Mouse (Mus musculus) kidney, adult 10 weeks (tissue): Measurements from ENCODE around the gene Sap30bp. TPM values are rescaled to one million over a fixed set of nuclear protein-coding genes. Genes with fewer than 3 reads are reported as not detected.

Source experiments
- polyA plus RNA-seq: library from polyadenylated mRNA; stranded (reverse); fragments of 350-450 nt; fragmentation: Illumina TruSeq; extraction: RNeasy Lipid Tissue Mini Kit (QIAGEN cat#74804); gene quantifications from one replicate; pipeline ENCODE4 v1.2.3, GENCODE M21; 2014; ENCODE audit warnings: low read depth, low replicate concordance

Sap30bp gene
- polyA plus RNA-seq, result 6.3 TPM

GRCm38 (mm10) chr11:115933108-115933746, at the start of gene Sap30bp, which contains the start of gene Recql5:
Gene Sap30bp (plus strand): TSS chr11:115933282.
Gene Recql5 (minus strand): TSS chr11:115933477.

DNA sequence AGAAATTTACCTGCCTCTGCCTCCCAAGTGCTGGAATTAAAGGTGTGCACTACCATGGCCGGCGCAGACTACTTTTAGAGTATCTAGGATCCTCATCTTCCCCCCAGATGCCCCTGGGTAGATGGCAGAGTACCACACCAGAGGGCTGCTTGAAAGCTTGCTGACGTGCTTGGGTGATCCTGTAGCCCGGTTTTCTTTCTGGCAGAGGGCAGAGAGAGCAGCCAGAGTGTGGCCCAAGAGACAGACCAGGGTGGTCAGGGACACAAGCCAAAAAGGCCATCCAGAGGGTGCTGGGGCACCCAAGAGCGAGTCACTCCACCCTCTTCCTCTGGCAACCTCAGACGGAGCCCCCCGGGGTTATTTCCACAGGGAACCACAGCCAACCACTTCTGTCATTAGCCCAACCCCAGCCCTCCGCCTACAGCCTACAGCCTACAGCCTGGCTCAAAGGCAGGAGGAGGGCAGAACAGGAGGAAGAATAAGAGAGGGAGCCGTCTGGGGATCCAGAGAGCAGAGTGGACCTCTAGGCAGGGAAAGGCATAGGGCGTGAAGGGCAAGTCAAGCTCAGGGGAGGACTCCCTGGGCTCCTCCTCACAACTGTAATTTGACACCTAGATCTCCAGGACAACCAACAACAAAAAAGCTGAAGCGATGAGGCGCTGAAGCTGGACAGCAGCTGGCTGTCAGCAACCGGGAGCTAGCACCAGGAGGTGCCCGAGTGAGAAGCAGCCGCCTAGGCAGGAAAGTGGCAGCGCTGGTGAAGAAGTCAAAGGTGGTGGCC, 33.4 kb upstream of the Sap30bp start, which contains the start of gene Smim5:
Gene Smim5, plus strand, starts transcription at position 481 of the 781 bp plus-strand sequence.

DNA sequence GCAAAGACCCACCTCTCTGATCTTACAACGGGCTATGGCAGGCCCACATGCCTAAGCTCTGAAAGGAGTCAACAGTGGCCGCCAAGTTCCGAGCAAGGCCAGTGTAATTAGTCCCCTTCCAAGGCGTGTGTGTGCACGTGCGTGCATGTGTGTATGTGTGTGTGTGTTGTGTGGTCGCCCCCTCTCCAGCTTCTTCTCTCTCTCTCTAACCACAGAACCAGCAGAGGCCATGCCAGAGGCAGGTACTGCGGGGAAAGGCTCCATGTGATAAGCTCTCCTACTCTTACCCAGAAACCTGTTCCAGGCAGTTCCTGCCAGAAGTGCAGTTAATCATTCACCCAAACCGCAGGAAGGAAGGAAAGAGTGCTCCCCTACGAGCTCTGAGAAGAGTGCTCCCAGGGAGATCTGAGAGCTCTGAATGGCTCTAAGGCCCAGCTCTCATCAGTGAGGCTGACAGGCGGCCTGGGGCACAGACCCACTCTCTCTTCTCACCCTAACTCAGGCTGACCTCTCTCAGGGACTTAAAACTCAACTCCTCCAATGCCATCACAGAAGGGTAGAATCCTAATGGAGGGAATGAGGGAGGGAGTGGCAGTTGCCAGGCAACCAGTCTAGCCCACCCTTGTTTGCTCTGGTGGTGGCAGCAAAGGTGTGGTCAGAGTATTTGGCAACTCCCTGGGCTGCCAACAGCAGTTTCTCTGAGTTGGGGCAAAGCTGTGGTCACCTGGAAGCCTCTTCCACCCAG, 21.3 kb upstream of the Sap30bp start, which contains the start of gene Smim6:
Gene Smim6, plus strand, starts transcription at position 386 of the 745 bp plus-strand sequence.

DNA sequence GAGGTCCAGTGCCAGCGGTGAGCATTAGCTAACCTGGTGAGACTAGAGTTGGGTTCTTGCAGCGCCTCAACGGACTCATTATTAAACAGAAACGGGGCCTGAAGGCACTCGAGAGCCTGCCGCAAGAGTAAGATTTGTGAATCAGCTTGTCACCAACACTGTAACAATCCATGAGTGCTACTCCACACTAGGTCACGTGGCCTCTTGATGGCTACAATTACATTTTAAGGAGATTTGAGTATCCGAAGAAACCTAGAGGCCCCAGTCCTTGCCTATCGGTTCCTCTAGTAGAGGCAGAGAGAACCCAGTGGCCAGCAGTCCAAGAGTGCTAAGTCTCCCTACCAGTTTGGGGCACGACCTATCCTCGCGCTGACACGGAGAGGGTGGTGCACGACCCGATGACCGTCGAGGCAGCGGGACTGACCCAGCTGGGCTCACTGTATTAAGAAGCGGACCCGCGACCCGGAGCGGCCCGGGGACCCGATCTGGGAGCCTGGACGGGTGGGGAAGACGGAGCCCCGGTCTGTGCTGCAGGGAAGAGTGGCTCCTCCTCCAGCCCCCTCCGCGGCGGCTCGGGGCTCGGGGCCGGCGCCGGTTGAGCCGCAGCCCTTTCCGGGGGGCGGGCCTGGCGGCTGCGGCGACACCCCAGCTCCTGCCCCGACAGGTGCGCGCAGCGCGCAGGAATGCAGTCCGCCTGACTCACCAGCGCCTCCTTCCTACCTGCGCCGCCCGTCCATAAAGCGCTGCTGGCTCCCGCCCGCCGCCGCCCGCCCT, 41.4 kb downstream of the Sap30bp start, which contains the start of gene Itgb4:
Gene Itgb4, plus strand, starts transcription at position 401 of the 774 bp plus-strand sequence.

DNA sequence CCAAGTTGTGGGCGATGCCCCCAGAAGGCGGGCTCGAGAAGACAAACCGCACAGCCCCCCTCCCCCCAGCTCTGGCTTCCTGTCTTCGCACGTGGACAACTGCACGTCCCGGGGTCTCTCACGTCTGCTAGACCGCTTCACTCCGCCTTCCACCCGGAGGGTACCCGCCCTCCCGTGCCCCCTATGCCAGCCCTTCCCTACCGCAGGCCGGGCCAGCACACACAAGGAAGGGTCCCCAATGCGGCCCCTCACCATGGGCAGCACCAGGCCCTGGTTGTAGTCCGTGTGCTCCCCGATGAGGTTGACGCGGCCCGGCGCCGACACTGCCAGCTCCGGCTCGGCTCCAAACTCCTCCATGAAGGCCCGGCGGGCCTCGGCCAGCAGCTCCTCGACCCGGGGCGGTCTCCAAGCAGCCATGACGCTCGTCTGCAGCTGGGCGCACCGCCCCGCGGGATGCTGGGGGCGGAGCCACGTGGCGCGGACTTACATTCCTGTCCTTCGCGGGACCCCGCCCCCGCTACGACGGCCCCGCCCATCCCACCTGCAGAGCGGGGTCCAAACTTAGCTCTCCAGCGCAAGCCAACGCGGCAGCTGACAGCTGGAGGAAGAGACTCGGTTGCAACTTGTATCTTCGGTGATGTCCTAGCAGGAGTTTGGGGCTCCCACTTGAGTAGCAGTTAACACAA, 79.3 kb downstream of the Sap30bp start, which contains the start of gene Galk1:
Gene Galk1, minus strand, starts transcription at position 458 of the 686 bp plus-strand sequence.

Other genes starting within 250 kb of the Sap30bp start
- gene Grb2, start 224.7 kb upstream of the Sap30bp start, polyA plus RNA-seq, result 57.4 TPM
- gene Tmem94, start 167.8 kb upstream of the Sap30bp start, polyA plus RNA-seq, result 0.97 TPM
- 0.53 TPM for gene Caskin2, start 119.6 kb upstream of the Sap30bp start, polyA plus RNA-seq
- not detected for gene Tsen54, start 118.6 kb upstream of the Sap30bp start, polyA plus RNA-seq
- gene Llgl2, start 109.2 kb upstream of the Sap30bp start, polyA plus RNA-seq, result 7.2 TPM
- 3.7 TPM for gene Myo15b, start 74.9 kb upstream of the Sap30bp start, polyA plus RNA-seq
- gene Smim5, start 33.3 kb upstream of the Sap30bp start, polyA plus RNA-seq, result 0.85 TPM
- gene Smim6, start 21.3 kb upstream of the Sap30bp start, polyA plus RNA-seq, result 1.8 TPM
- gene Recql5, start 195 bp downstream of the Sap30bp start, polyA plus RNA-seq, result 2.0 TPM
- not detected for gene Itgb4, start 41.4 kb downstream of the Sap30bp start, polyA plus RNA-seq
- gene Galk1, start 79.4 kb downstream of the Sap30bp start, polyA plus RNA-seq, result not detected
- 617 TPM for gene H3f3b, start 94.7 kb downstream of the Sap30bp start, polyA plus RNA-seq
- 1.1 TPM for gene Unk, start 97.0 kb downstream of the Sap30bp start, polyA plus RNA-seq
- gene Unc13d, start 144.7 kb downstream of the Sap30bp start, polyA plus RNA-seq, result not detected
- 27.0 TPM for gene Wbp2, start 153.7 kb downstream of the Sap30bp start, polyA plus RNA-seq
- not detected for gene Trim47, start 193.9 kb downstream of the Sap30bp start, polyA plus RNA-seq
- 5.3 TPM for gene Trim65, start 197.8 kb downstream of the Sap30bp start, polyA plus RNA-seq
- 4.2 TPM for gene Mrpl38, start 205.6 kb downstream of the Sap30bp start, polyA plus RNA-seq
- gene Fbf1, start 234.9 kb downstream of the Sap30bp start, polyA plus RNA-seq, result 7.5 TPM